Mouse (Mus musculus) frontal cortex, postnatal 10 days (tissue): ENCODE data around the gene Rbfox1.

Experiments
- DNase-seq, 2 experiments: peaks; one replicate each; pipeline ENCODE4 v3.0.0; 2022; ENCODE audit warnings: low spot score in 2 of 2, mixed read lengths in 1 of 2

The Rbfox1 gene

GRCm38 (mm10) chr16:7005478-7005877 lies 1120.3 kb downstream of the Rbfox1 start:
- DNase-seq = peak in 1 of 2 experiments; percentile 27

GRCm38 (mm10) chr16:7017310-7017709 lies 1132.2 kb downstream of the Rbfox1 start:
- DNase-seq = no peak

- no peak for DNase-seq
Measured at GRCm38 (mm10) chr16:7034231-7034630, 1149.1 kb downstream of the Rbfox1 start.

GRCm38 (mm10) chr16:7036566-7036965 lies 1151.4 kb downstream of the Rbfox1 start:
- no peak for DNase-seq

GRCm38 (mm10) chr16:7036988-7037387 lies 1151.8 kb downstream of the Rbfox1 start:
- DNase-seq = no peak

GRCm38 (mm10) chr16:7038639-7039260 lies 1153.6 kb downstream of the Rbfox1 start:
- no peak for DNase-seq

- peak in 1 of 2 experiments; percentile 24 for DNase-seq
Measured at GRCm38 (mm10) chr16:7039404-7040367, 1154.5 kb downstream of the Rbfox1 start.

GRCm38 (mm10) chr16:7040691-7041090 lies 1155.5 kb downstream of the Rbfox1 start:
- DNase-seq = no peak

- no peak for DNase-seq
Measured at GRCm38 (mm10) chr16:7047421-7047820, 1162.3 kb downstream of the Rbfox1 start.

GRCm38 (mm10) chr16:7049162-7049971 lies 1164.2 kb downstream of the Rbfox1 start:
- peak in 1 of 2 experiments; percentile 28 for DNase-seq

- DNase-seq = no peak
Measured at GRCm38 (mm10) chr16:7050945-7051344, 1165.8 kb downstream of the Rbfox1 start.

GRCm38 (mm10) chr16:7051991-7052390 lies 1166.8 kb downstream of the Rbfox1 start:
- DNase-seq = no peak

- no peak for DNase-seq
Measured at GRCm38 (mm10) chr16:7052408-7052807, 1167.3 kb downstream of the Rbfox1 start.

GRCm38 (mm10) chr16:7057789-7058188 lies 1172.6 kb downstream of the Rbfox1 start:
- DNase-seq = no peak

- DNase-seq = no peak
Measured at GRCm38 (mm10) chr16:7058556-7058955, 1173.4 kb downstream of the Rbfox1 start.

GRCm38 (mm10) chr16:7059596-7059995 lies 1174.4 kb downstream of the Rbfox1 start:
- no peak for DNase-seq

GRCm38 (mm10) chr16:7060864-7061263 lies 1175.7 kb downstream of the Rbfox1 start:
- no peak for DNase-seq

- no peak for DNase-seq
Measured at GRCm38 (mm10) chr16:7062512-7062911, 1177.4 kb downstream of the Rbfox1 start.

GRCm38 (mm10) chr16:7067109-7067508 lies 1182.0 kb downstream of the Rbfox1 start:
- no peak for DNase-seq

- no peak for DNase-seq
Measured at GRCm38 (mm10) chr16:7069599-7069998, 1184.4 kb downstream of the Rbfox1 start.

GRCm38 (mm10) chr16:7074786-7075185 lies 1189.6 kb downstream of the Rbfox1 start:
- no peak for DNase-seq

GRCm38 (mm10) chr16:7075749-7076148 lies 1190.6 kb downstream of the Rbfox1 start:
- DNase-seq = no peak
